In the genomic region with DNA sequence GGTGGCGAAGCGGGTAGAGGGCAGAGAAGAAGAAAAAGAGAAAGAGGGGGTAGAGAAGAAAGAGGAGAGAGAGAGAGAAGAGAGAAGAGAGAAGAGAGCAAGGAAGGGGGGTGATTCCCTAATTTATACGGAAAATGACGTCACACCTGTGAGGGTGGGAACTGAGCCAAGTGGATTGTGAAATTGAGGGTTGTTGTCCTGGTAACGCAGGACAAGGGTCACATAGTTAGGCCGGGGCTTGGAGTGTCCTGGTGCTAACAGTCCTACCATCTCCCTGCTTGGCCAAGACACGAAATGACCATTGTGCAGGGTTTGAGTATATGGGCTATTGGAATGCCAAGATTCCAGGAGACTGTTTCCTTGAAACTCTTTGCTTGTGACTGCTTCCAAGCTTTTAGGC, we compare ENCODE assay signal across 19 mouse cellular contexts. TPM values are rescaled to one million over a fixed set of nuclear protein-coding genes. Genes with fewer than 3 reads are reported as not detected.
DNase-seq lines count a peak whose midpoint lies in the region; ATAC-seq lines count a peak whose summit lies in the region.
"Had no signal": no experiment of that assay in that cellular context is flagged by ENCODE, and none has a peak within 500 bp of the region (broad histone marks: within the 10 kb centered on the region; RNA-seq: fewer than 3 reads in every experiment).

No protein-coding gene starts in this region.

- H3K36me3 ChIP-seq in heart, embryonic 12.5 days, result peaks cover 17% of the 10 kb centered on the region
- peaks cover 6% of the 10 kb centered on the region; the same call in 1 of the 2 replicates for H3K36me3 ChIP-seq in kidney, embryonic 16.5 days (ENCODE audit: insufficient read depth, low read length)
- no peaks in the 10 kb centered on the region for H3K36me3 ChIP-seq in liver, embryonic 11.5 days (ENCODE audit: control insufficient read depth, insufficient read depth, low read length)
- peaks cover 6% of the 10 kb centered on the region; the same call in 1 of the 2 replicates for H3K36me3 ChIP-seq in stomach, embryonic 15.5 days
- H3K36me3 ChIP-seq: G1E had no signal

- H3K27me3 ChIP-seq in heart, embryonic 12.5 days (replicated peaks), result no peaks in the 10 kb centered on the region
- H3K27me3 ChIP-seq in kidney, embryonic 16.5 days (ENCODE audit: insufficient read depth, low read length), result no peaks in the 10 kb centered on the region
- no peaks in the 10 kb centered on the region for H3K27me3 ChIP-seq in liver, embryonic 11.5 days (replicated peaks; ENCODE audit: control insufficient read depth, insufficient read depth, low read length)
- H3K27me3 ChIP-seq in stomach, embryonic 15.5 days (replicated peaks), result no peaks in the 10 kb centered on the region
- H3K27me3 ChIP-seq: embryonic facial prominence, embryonic 15.5 days; midbrain, embryonic 15.5 days had no signal

- WGBS in heart, embryonic 12.5 days, result 88% methylated on average over 7 of the region's 7 CpGs
- 76% methylated on average over 7 of the region's 7 CpGs for WGBS in kidney, embryonic 16.5 days
- WGBS in liver, embryonic 11.5 days, result 85% methylated on average over 7 of the region's 7 CpGs
- 80% methylated on average over 7 of the region's 7 CpGs for WGBS in stomach, embryonic 15.5 days

- no peak overlapping the region for H3K9ac ChIP-seq in heart, embryonic 12.5 days
- H3K9ac ChIP-seq in kidney, embryonic 16.5 days (replicated peaks; ENCODE audit: low read length), result no peak overlapping the region
- no peak overlapping the region for H3K9ac ChIP-seq in liver, embryonic 11.5 days (ENCODE audit: low read depth, low read length)
- no peak overlapping the region for H3K9ac ChIP-seq in stomach, embryonic 15.5 days
- H3K9ac ChIP-seq: embryonic facial prominence, embryonic 15.5 days; lung, embryonic 14.5 days; midbrain, embryonic 15.5 days had no signal

- H3K4me1 ChIP-seq in heart, embryonic 12.5 days (replicated peaks), result no peaks in the 10 kb centered on the region
- H3K4me1 ChIP-seq in kidney, embryonic 16.5 days (ENCODE audit: insufficient read depth, low read length), result no peaks in the 10 kb centered on the region
- H3K4me1 ChIP-seq in liver, embryonic 11.5 days (replicated peaks; ENCODE audit: control insufficient read depth, insufficient read depth, low read length), result no peaks in the 10 kb centered on the region
- 0 out of 2 replicates have a peak, but pooled peaks cover 6% of the 10 kb centered on the region for H3K4me1 ChIP-seq in stomach, embryonic 15.5 days
- H3K4me1 ChIP-seq: embryonic facial prominence, embryonic 15.5 days; hindbrain, embryonic 10.5 days; midbrain, embryonic 15.5 days had no signal

- H3K4me3 ChIP-seq in heart, embryonic 12.5 days, result no peak overlapping the region
- H3K4me3 ChIP-seq in kidney, embryonic 16.5 days (ENCODE audit: low read length), result no peak overlapping the region
- H3K4me3 ChIP-seq in liver, embryonic 11.5 days (ENCODE audit: low read depth, low read length), result no peak overlapping the region
- H3K4me3 ChIP-seq in stomach, embryonic 15.5 days (replicated peaks), result no peak overlapping the region
- H3K4me3 ChIP-seq: embryonic facial prominence, embryonic 15.5 days; hindbrain, embryonic 10.5 days; layer of hippocampus, adult 2 months; midbrain, embryonic 15.5 days had no signal

- no peak overlapping the region for H3K4me2 ChIP-seq in heart, embryonic 12.5 days
- no peak overlapping the region for H3K4me2 ChIP-seq in kidney, embryonic 16.5 days (replicated peaks; ENCODE audit: low read depth, low read length)
- no peak overlapping the region for H3K4me2 ChIP-seq in liver, embryonic 11.5 days
- no peak overlapping the region for H3K4me2 ChIP-seq in stomach, embryonic 15.5 days
- H3K4me2 ChIP-seq: embryonic facial prominence, embryonic 15.5 days; lung, embryonic 14.5 days; midbrain, embryonic 15.5 days had no signal

- H3K27ac ChIP-seq in heart, embryonic 12.5 days (ENCODE audit: poor library complexity, severe bottlenecking), result no peak overlapping the region
- peak overlapping the region; percentile 46; the same call in 1 of the 2 replicates for H3K27ac ChIP-seq in kidney, embryonic 16.5 days (ENCODE audit: low read length)
- H3K27ac ChIP-seq in liver, embryonic 11.5 days (ENCODE audit: low read depth, low read length), result no peak overlapping the region
- 0 out of 2 replicates have a peak overlapping the region, but pooled peaks have one; percentile 3 for H3K27ac ChIP-seq in stomach, embryonic 15.5 days
- H3K27ac ChIP-seq: embryonic facial prominence, embryonic 15.5 days; hindbrain, embryonic 10.5 days; layer of hippocampus, adult 2 months; midbrain, embryonic 15.5 days had no signal

- DNase-seq in heart, adult 11 months, result peak; percentile 52
- no peak for DNase-seq in liver, embryonic 11.5 days (ENCODE audit: low spot score)
- DNase-seq in natural killer cell, adult 2 months (ENCODE audit: low spot score in 2 of 2), result no peak
- no peak for DNase-seq in urinary bladder, postnatal 10 days (ENCODE audit: low spot score)
- DNase-seq in neural tube, embryonic 10.5 days (ENCODE audit: extremely low spot score, low spot score), result no peak
- DNase-seq: cerebellum, postnatal 10 days; embryo, embryonic 11 days; gastrocnemius, postnatal 36 days; left cerebral cortex, postnatal 4 days; lung, embryonic 14.5 days had no signal

- no peak for ATAC-seq in heart, embryonic 12.5 days (ENCODE audit: insufficient number of reproducible peaks, low FRiP score)
- peak; percentile 73 for ATAC-seq in kidney, embryonic 16.5 days (ENCODE audit: low FRiP score, low TSS enrichment)
- ATAC-seq in liver, embryonic 11.5 days (replicated peaks; ENCODE audit: low FRiP score), result 0 out of 2 replicates have a peak, but pooled peaks have one; percentile 29
- no peak for ATAC-seq in stomach, embryonic 15.5 days (ENCODE audit: insufficient read depth, low FRiP score, low read depth)
- ATAC-seq: CD4-positive, CD25-positive, alpha-beta regulatory T cell, adult 4 months; midbrain, embryonic 15.5 days had no signal

- H3K9me3 ChIP-seq in heart, embryonic 12.5 days (replicated peaks), result 0 out of 2 replicates have a peak, but pooled peaks cover 3% of the 10 kb centered on the region
- peaks cover 3% of the 10 kb centered on the region; the same call in 1 of the 2 replicates for H3K9me3 ChIP-seq in kidney, embryonic 16.5 days (ENCODE audit: low read length)
- no peaks in the 10 kb centered on the region for H3K9me3 ChIP-seq in liver, embryonic 11.5 days (ENCODE audit: control insufficient read depth, low read length)
- H3K9me3 ChIP-seq in stomach, embryonic 15.5 days, result no peaks in the 10 kb centered on the region
- H3K9me3 ChIP-seq: embryonic facial prominence, embryonic 15.5 days; G1E; hindbrain, embryonic 10.5 days; midbrain, embryonic 15.5 days had no signal

RNA-seq across cellular contexts. Expression of gene Asb13, which starts 12.7 kb away (rescaled TPM):
- polyA plus RNA-seq in heart, embryonic 12.5 days (2016; fragmentation: Nextera tagmentation; extraction: Ambion mirVana), result 4.6 and 4.8 TPM in 2 replicates
- polyA plus RNA-seq in kidney, embryonic 16.5 days (2015; fragmentation: Nextera tagmentation; extraction: Ambion mirVana), result 16.0 and 19.8 TPM in 2 replicates
- polyA plus RNA-seq in liver, embryonic 11.5 days (2014; fragmentation: Nextera tagmentation; extraction: Ambion mirVana), result 4.7 and 4.9 TPM in 2 replicates
- 10.8 and 14.1 TPM in 2 replicates for polyA plus RNA-seq in stomach, embryonic 15.5 days (2015; fragmentation: Nextera tagmentation; extraction: Ambion mirVana)
- polyA plus RNA-seq: G1E had no signal

RNA-seq across cellular contexts. Expression of gene Fam208b, which starts 35.7 kb away (rescaled TPM):
- 15.3 and 16.2 TPM in 2 replicates for polyA plus RNA-seq in heart, embryonic 12.5 days (2016; fragmentation: Nextera tagmentation; extraction: Ambion mirVana)
- 12.7 and 15.5 TPM in 2 replicates for polyA plus RNA-seq in kidney, embryonic 16.5 days (2015; fragmentation: Nextera tagmentation; extraction: Ambion mirVana)
- polyA plus RNA-seq in liver, embryonic 11.5 days (2014; fragmentation: Nextera tagmentation; extraction: Ambion mirVana), result 10.8 and 14.5 TPM in 2 replicates
- polyA plus RNA-seq in stomach, embryonic 15.5 days (2015; fragmentation: Nextera tagmentation; extraction: Ambion mirVana), result 11.4 and 12.3 TPM in 2 replicates

Comparison
In these comparisons a context has a peak if more than half of its experiments do, and no peak if none do; other contexts are left out.
1. ATAC-seq: peak in kidney, embryonic 16.5 days (single experiment) and liver, embryonic 11.5 days (single experiment); none in heart, embryonic 12.5 days (single experiment) and stomach, embryonic 15.5 days (single experiment).
2. H3K27ac ChIP-seq: peak in kidney, embryonic 16.5 days (single experiment) and stomach, embryonic 15.5 days (single experiment); none in heart, embryonic 12.5 days (single experiment) and liver, embryonic 11.5 days (single experiment).